Mouse (Mus musculus) stomach, postnatal 0 days (tissue): ENCODE results near the gene Tmem175. TPM values are rescaled to one million over a fixed set of nuclear protein-coding genes. Genes with fewer than 3 reads are reported as not detected.

ENCODE experiments used
- ATAC-seq: fragments of 200-750 bp; cut with Nextera tagmentation; 2 replicates; pipeline ENCODE4 v1.8.0; 2017; ENCODE audit not compliant: low FRiP score, low TSS enrichment
- DNase-seq: peaks from one replicate; pipeline ENCODE4 v3.0.0-alpha.2; 2016; ENCODE audit warnings: low spot score
- H3K27ac ChIP-seq: fragments of 300-500 bp; sonication (generic); replicated peaks from 2 replicates; pipeline ENCODE4 v1.5.1; 2014; ENCODE audit warnings: mild to moderate bottlenecking, control low read depth
- H3K27me3 ChIP-seq: fragments of 300-500 bp; sonication (generic); 2 replicates; pipeline ENCODE4 v1.6.1; 2014; ENCODE audit warnings: low read length; ENCODE audit not compliant: control insufficient read depth, insufficient read depth
- H3K36me3 ChIP-seq: fragments of 300-500 bp; sonication (generic); 2 replicates; pipeline ENCODE4 v1.6.1; 2014; ENCODE audit warnings: low read length, mixed read lengths; ENCODE audit not compliant: control insufficient read depth, insufficient read depth
- H3K4me1 ChIP-seq: fragments of 300-500 bp; sonication (generic); replicated peaks from 2 replicates; pipeline ENCODE4 v1.6.1; 2014; ENCODE audit warnings: antibody characterized with exemption; ENCODE audit not compliant: control insufficient read depth, insufficient read depth
- H3K4me2 ChIP-seq: fragments of 300-500 bp; sonication (generic); replicated peaks from 2 replicates; pipeline ENCODE4 v1.6.1; 2014; ENCODE audit warnings: low read depth, mild to moderate bottlenecking, control low read depth, moderate library complexity
- H3K4me3 ChIP-seq: fragments of 300-500 bp; sonication (generic); 2 replicates; pipeline ENCODE4 v1.5.1; 2014; ENCODE audit warnings: low read depth, low read length, control low read depth
- H3K9ac ChIP-seq: fragments of 300-500 bp; sonication (generic); 2 replicates; pipeline ENCODE4 v1.6.1; 2014; ENCODE audit warnings: mild to moderate bottlenecking, low read length, control low read depth, mixed read lengths
- H3K9me3 ChIP-seq: fragments of 300-500 bp; sonication (generic); 2 replicates; pipeline ENCODE4 v1.6.1; 2016; ENCODE audit warnings: low read length; ENCODE audit not compliant: control insufficient read depth
- CTCF ChIP-seq: IDR thresholded peaks from 2 replicates; pipeline ENCODE4 v1.5.1; 2016; ENCODE audit warnings: antibody characterized with exemption, low read depth, mild to moderate bottlenecking, moderate library complexity
- EP300 ChIP-seq: optimal IDR thresholded peaks from 2 replicates; pipeline ENCODE3; 2016; ENCODE audit warnings: antibody characterized with exemption
- WGBS: fragments of 180-500 bp; shearing (Covaris S2); extraction: QIAGEN DNeasy Blood & Tissue Kit; methylation state at CpG from one replicate; pipeline ENCODE4 v1.1.7; 2014; 5-methylcytosine and 5-hydroxymethylcytosine counted together
- polyA plus RNA-seq: library from polyadenylated mRNA; unstranded; fragments of >200 nt; fragmentation: Nextera tagmentation; extraction: Ambion mirVana; gene quantifications from 2 replicates; pipeline ENCODE4 v1.2.1, GENCODE M21; 2015

The Tmem175 gene
- polyA plus RNA-seq, 1 experiment from 2014 or later: 15.6 TPM

DNA sequence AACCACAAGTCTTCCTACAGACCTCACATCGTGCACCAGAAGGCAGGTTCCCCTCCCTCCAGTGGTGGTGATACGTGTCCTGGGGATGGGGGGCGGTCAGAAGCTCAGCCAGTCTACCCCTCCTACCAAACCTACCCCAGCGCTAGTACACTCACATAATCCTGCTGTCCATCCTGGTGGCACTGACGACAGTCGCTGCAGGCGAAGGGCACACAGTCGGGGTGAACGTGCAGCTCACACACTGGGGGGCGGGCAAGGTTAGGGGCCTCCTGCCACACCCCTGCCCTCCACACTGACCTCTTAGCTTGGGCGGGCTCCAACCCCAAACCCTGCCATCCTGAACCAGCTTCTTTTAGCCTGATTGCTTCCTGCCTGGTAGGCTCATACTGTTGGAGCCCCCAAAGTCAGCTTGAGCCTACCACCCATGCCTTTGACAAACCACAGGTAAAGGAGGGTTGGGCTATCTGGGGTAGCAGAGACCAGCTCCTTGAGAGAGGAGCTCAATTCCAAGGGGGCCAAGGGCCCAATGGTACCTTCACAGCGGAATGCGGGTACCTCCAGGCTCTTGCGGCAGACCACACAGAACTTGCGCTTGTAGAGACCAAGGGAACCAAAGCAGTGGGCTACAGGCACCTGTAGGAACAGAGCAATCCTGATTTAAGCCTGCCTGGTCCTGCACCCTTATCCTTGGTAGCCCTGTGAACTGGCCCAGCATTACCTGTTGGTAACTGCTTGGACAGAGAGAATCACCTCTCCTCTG is 26.5 kb downstream of the Tmem175 start:
- H3K27ac ChIP-seq: no peak overlapping the region

DNA sequence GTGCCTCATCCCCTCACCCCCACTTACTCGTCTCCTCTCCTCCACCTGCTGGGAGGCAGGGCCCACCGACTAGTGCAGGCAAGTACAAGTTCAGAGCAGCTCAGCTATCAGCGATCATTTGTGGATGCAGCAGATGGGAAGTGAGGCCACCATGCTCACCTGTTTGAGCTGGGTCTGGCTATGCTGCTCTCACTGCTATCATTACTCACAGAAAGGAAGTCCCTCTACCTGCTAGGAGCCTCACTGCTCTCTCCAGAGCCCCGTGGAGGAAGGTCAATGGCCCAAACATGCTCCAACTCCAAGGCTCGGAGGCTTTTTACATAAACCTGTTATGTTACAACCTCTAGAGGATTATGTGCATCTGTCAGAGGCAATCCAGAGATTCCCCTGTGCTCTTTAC is 27.8 kb downstream of the Tmem175 start:
- ATAC-seq: no peak
- no peak for DNase-seq

More for the DNA sequence above, 26.5 kb downstream of the Tmem175 start:
- Histone ChIP-seq H3K9ac (no peak overlapping the region), H3K36me3 (peaks cover 16% of the 10 kb centered on the region; the same call in 1 of the 2 replicates), H3K4me2 (no peak overlapping the region), H3K9me3 (no peaks in the 10 kb centered on the region), H3K27me3 (no peaks in the 10 kb centered on the region), H3K4me3 (no peak overlapping the region), H3K4me1 (peaks cover 5% of the 10 kb centered on the region)
- TF ChIP-seq CTCF (no peak), EP300 (no peak)
- no peak for DNase-seq
- ATAC-seq: no peak
- 89% methylated on average over 15 of the region's 15 CpGs for WGBS

DNA sequence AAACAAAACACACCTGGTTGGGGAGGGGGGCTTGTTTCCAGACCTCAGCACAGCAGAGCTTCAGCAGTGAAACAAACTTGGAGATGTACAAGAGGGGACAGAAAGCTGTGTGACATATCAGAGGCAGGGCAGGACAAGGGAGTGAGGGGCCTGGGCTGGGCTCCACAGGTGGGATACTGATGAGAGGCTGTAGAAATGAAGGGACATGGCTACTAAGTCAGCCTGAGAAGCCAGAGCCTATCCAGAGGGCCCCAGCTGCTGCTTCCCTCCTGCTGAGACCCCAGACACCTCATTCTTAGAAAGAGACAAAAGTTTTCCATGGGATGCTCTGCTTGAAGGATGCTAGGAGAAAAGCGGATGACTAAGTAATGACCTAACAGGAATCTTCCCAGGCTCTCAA is 29.0 kb downstream of the Tmem175 start:
- Histone ChIP-seq H3K4me1 (peaks cover 5% of the 10 kb centered on the region), H3K36me3 (peaks cover 11% of the 10 kb centered on the region; the same call in 1 of the 2 replicates), H3K27ac (no peak overlapping the region), H3K9ac (no peak overlapping the region), H3K9me3 (no peaks in the 10 kb centered on the region), H3K27me3 (no peaks in the 10 kb centered on the region), H3K4me3 (no peak overlapping the region), H3K4me2 (no peak overlapping the region)
- DNase-seq: no peak
- WGBS: 85% methylated on average over 1 of the region's 1 CpGs
- TF ChIP-seq CTCF (no peak), EP300 (no peak)
- no peak for ATAC-seq

More for the DNA sequence above, 27.8 kb downstream of the Tmem175 start:
- no peak for TF ChIP-seq CTCF
- TF ChIP-seq EP300: no peak
- H3K4me2 ChIP-seq: no peak overlapping the region
- WGBS: 70% methylated on average over 5 of the region's 5 CpGs
- H3K36me3 ChIP-seq: peaks cover 16% of the 10 kb centered on the region; the same call in 1 of the 2 replicates
- H3K27ac ChIP-seq: no peak overlapping the region
- H3K27me3 ChIP-seq: no peaks in the 10 kb centered on the region
- H3K4me1 ChIP-seq: peaks cover 5% of the 10 kb centered on the region
- H3K9me3 ChIP-seq: no peaks in the 10 kb centered on the region
- no peak overlapping the region for H3K9ac ChIP-seq
- H3K4me3 ChIP-seq: no peak overlapping the region

DNA sequence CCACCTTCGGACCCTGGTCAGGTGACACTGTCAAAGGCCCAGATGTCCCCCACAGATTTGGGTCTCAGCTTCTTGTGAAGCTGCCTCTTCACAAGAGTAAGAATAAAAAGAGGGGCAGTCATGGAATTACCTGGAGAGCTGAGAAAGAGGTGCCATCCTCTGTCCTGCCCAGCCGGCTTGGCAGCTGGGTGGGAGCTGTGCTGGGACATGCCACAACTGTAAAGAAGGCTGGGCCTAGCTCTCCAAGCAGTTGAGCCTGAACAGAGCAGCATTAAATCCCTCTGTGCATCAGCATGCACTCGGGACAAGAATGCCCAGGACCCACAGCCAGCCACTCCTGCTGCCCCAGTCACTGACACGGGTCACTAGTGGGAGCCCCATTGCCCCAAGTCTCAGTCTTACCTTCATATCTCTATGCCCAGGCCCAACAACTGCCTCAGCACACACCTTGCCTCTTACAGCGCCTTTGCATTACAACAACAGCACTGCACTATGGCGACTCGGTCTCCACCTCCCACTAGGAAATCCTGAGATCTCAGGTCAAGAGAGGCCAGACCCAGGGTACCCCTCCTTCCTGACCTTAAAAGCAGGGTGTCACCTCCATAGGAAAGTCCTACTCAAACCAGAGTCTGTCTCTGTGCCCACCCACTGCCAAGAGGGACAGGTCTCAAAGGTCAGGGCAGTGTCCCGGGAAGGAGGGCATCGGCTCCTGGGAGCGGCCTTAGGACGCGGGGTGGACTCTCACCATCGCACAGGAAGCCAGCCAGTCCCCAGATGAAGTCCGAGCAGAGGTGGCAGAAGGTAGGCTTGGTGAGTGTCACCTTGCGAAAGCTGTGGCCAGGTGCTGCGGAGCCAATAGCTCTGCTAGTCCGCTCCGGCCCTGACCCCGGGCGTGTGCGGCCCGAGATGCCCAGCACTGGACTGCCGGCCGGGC is 30.4 kb downstream of the Tmem175 start, which contains the start of gene Idua:
TSS of gene Idua (plus strand) at position 634 of the 934 bp plus-strand sequence.
- peak within 1 kb of the TSS; percentile 93 for H3K4me2 ChIP-seq
- WGBS: 8% methylated on average over 24 of the region's 24 CpGs
- peak within 1 kb of the TSS; percentile 92 for H3K9ac ChIP-seq
- H3K4me1 ChIP-seq: peaks cover 5% of the 10 kb centered on the region
- no peak for DNase-seq
- H3K4me3 ChIP-seq: peak within 1 kb of the TSS; percentile 92
- peak; percentile 61 for ATAC-seq
- peak within 1 kb of the TSS; percentile 61 for H3K27ac ChIP-seq
- H3K27me3 ChIP-seq: no peaks in the 10 kb centered on the region
- TF ChIP-seq CTCF: no peak
- H3K36me3 ChIP-seq: 0 out of 2 replicates have a peak, but pooled peaks cover 5% of the 10 kb centered on the region
- no peaks in the 10 kb centered on the region for H3K9me3 ChIP-seq

DNA sequence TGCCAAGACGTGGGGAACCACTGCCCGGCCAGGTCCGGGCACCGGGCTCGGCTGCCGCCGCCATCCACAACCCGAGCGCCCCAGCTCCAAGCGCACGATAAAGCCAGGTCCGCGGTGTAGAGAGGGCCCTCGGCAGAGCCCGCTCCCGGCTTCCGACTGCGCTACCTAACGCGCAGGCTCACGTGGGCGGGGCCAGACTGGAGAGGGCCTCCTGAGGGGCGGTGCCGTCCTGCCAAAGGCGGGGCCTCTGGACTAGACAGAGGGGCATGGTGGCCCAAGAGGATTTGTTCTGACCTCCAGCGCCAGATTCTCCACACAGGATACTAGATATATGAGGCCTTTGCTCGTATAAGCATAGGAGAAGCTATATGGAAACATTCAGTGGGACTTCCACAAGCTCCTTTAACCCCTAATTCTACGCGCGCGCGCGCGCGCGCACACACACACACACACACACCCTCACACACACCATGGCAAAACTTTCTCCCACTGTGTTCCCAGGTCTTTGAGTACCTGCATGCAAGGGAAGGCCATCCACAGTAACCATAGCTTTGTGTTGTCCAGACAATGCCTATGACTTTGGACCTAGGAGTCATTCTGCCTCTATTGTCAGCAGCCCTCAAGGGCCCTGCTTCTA is 31.2 kb downstream of the Tmem175 start:
- TF ChIP-seq CTCF (no peak), EP300 (no peak)
- peak; percentile 94 for DNase-seq
- peaks cover 5% of the 10 kb centered on the region for H3K4me1 ChIP-seq
- H3K4me3 ChIP-seq: peak overlapping the region; percentile 92
- peak overlapping the region; percentile 61 for H3K27ac ChIP-seq
- H3K9ac ChIP-seq: peak overlapping the region; percentile 92
- no peaks in the 10 kb centered on the region for H3K27me3 ChIP-seq
- H3K36me3 ChIP-seq: 0 out of 2 replicates have a peak, but pooled peaks cover 4% of the 10 kb centered on the region
- H3K9me3 ChIP-seq: no peaks in the 10 kb centered on the region
- H3K4me2 ChIP-seq: peak overlapping the region; percentile 93
- ATAC-seq: peak; percentile 98
- 13% methylated on average over 36 of the region's 36 CpGs for WGBS
